ENCODE assay signal across 25 mouse cellular contexts in genomic region chrX:37095106-37095768, GRCm38 (mm10). TPM values are rescaled to one million over a fixed set of nuclear protein-coding genes. Genes with fewer than 3 reads are reported as not detected.
DNase-seq lines count a peak whose midpoint lies in the region; ATAC-seq and TF ChIP-seq lines count a peak whose summit lies in the region.
"Had no signal": no experiment of that assay in that cellular context is flagged by ENCODE, and none has a peak within 500 bp of the region (broad histone marks: within the 10 kb centered on the region; RNA-seq: fewer than 3 reads in every experiment).

No protein-coding gene starts in this region.

- H3K9ac ChIP-seq in kidney, embryonic 16.5 days (replicated peaks; ENCODE audit: low read length), result no peak overlapping the region
- H3K9ac ChIP-seq: embryonic facial prominence, embryonic 12.5 days; forebrain, embryonic 15.5 days; heart, embryonic 15.5 days; hindbrain, embryonic 15.5 days had no signal

- no peak for TF ChIP-seq CTCF in spleen, adult 2 months (IDR thresholded peaks at IDR 0.05; ENCODE audit: extremely low read depth, insufficient read depth, insufficient read length, insufficient replicate concordance)
- TF ChIP-seq CTCF in small intestine, adult 2 months (IDR thresholded peaks at IDR 0.05; ENCODE audit: extremely low read depth, insufficient read length, insufficient replicate concordance, low read depth, low read length), result no peak

- no peaks in the 10 kb centered on the region for H3K9me3 ChIP-seq in kidney, embryonic 16.5 days (ENCODE audit: low read length)
- H3K9me3 ChIP-seq: embryonic facial prominence, embryonic 12.5 days; forebrain, embryonic 15.5 days; heart, embryonic 10.5 days; heart, embryonic 15.5 days; hindbrain, embryonic 10.5 days; hindbrain, embryonic 15.5 days had no signal

- H3K27me3 ChIP-seq in spleen, adult 2 months (ENCODE audit: control insufficient read depth, insufficient read depth, low read length), result no peaks in the 10 kb centered on the region
- H3K27me3 ChIP-seq in small intestine, adult 2 months (ENCODE audit: control insufficient read depth, insufficient read depth, low read length), result no peaks in the 10 kb centered on the region
- H3K27me3 ChIP-seq in kidney, embryonic 16.5 days (ENCODE audit: insufficient read depth, low read length), result no peaks in the 10 kb centered on the region
- H3K27me3 ChIP-seq: embryonic facial prominence, embryonic 12.5 days; forebrain, embryonic 15.5 days; heart, embryonic 15.5 days; hindbrain, embryonic 15.5 days had no signal

- H3K4me1 ChIP-seq in spleen, adult 2 months (ENCODE audit: control insufficient read depth, insufficient read depth, insufficient read length), result no peaks in the 10 kb centered on the region; the same call in 1 of the 2 replicates
- no peaks in the 10 kb centered on the region for H3K4me1 ChIP-seq in small intestine, adult 2 months (ENCODE audit: control insufficient read depth, insufficient read depth, insufficient read length, low read length)
- H3K4me1 ChIP-seq in kidney, embryonic 16.5 days (ENCODE audit: insufficient read depth, low read length), result no peaks in the 10 kb centered on the region
- H3K4me1 ChIP-seq: embryonic facial prominence, embryonic 12.5 days; forebrain, embryonic 15.5 days; heart, embryonic 10.5 days; heart, embryonic 15.5 days; hindbrain, embryonic 10.5 days; hindbrain, embryonic 15.5 days had no signal

- no peak overlapping the region; the same call in 1 of the 2 replicates for H3K4me3 ChIP-seq in spleen, adult 2 months (ENCODE audit: extremely low read depth, insufficient read depth, insufficient read length)
- H3K4me3 ChIP-seq in small intestine, adult 2 months (ENCODE audit: low read depth, low read length), result peak overlapping the region; percentile 13; the same call in 1 of the 2 replicates
- no peak overlapping the region for H3K4me3 ChIP-seq in kidney, embryonic 16.5 days (ENCODE audit: low read length)
- H3K4me3 ChIP-seq: embryonic facial prominence, embryonic 12.5 days; forebrain, embryonic 15.5 days; heart, embryonic 10.5 days; heart, embryonic 15.5 days; hindbrain, embryonic 10.5 days; hindbrain, embryonic 15.5 days had no signal

- H3K4me2 ChIP-seq in kidney, embryonic 16.5 days (replicated peaks; ENCODE audit: low read depth, low read length), result no peak overlapping the region
- H3K4me2 ChIP-seq: embryonic facial prominence, embryonic 12.5 days; forebrain, embryonic 15.5 days; heart, embryonic 15.5 days; hindbrain, embryonic 15.5 days had no signal

- peak overlapping the region; percentile 57 for H3K27ac ChIP-seq in spleen, adult 2 months (ENCODE audit: insufficient read depth, low read length)
- no peak overlapping the region for H3K27ac ChIP-seq in small intestine, adult 2 months (ENCODE audit: insufficient read depth, low read depth, low read length)
- no peak overlapping the region for H3K27ac ChIP-seq in kidney, embryonic 16.5 days (ENCODE audit: low read length)
- H3K27ac ChIP-seq: embryonic facial prominence, embryonic 12.5 days; forebrain, embryonic 15.5 days; heart, embryonic 10.5 days; heart, embryonic 15.5 days; hindbrain, embryonic 10.5 days; hindbrain, embryonic 15.5 days had no signal

- WGBS in spleen, adult 2 months, result 59% methylated on average over 11 of the region's 11 CpGs
- 83% methylated on average over 11 of the region's 11 CpGs for WGBS in small intestine, adult 2 months
- 90% methylated on average over 11 of the region's 11 CpGs for WGBS in kidney, embryonic 16.5 days

- no peak for DNase-seq in spleen, adult 2 months (ENCODE audit: low read depth in 1 of 2, low spot score in 2 of 2)
- no peak for DNase-seq in spleen, adult 12 weeks (ENCODE audit: low spot score)
- no peak for DNase-seq in adrenal gland, postnatal 14 days
- no peak for DNase-seq in cerebellum, postnatal 25 days
- DNase-seq: adrenal gland, postnatal 25 days; cerebellum, adult 2 months; cerebellum, postnatal 10 days; gastrocnemius, postnatal 36 days; heart, adult 18-20 months had no signal

- no peaks in the 10 kb centered on the region for H3K36me3 ChIP-seq in spleen, adult 2 months (ENCODE audit: control insufficient read depth, insufficient read depth, low read length)
- peaks cover 26% of the 10 kb centered on the region for H3K36me3 ChIP-seq in small intestine, adult 2 months (ENCODE audit: control insufficient read depth, insufficient read depth, low read length)
- H3K36me3 ChIP-seq in kidney, embryonic 16.5 days (ENCODE audit: insufficient read depth, low read length), result peaks cover 22% of the 10 kb centered on the region; the same call in 1 of the 2 replicates
- H3K36me3 ChIP-seq: embryonic facial prominence, embryonic 12.5 days had no signal

- TF ChIP-seq POLR2A in spleen, adult 2 months (IDR thresholded peaks at IDR 0.05; ENCODE audit: low read depth, low read length), result no peak
- no peak for TF ChIP-seq POLR2A in small intestine, adult 2 months (IDR thresholded peaks at IDR 0.05; ENCODE audit: low read depth, low read length)

- ATAC-seq in common myeloid progenitor, adult 5-6 weeks (replicated peaks; ENCODE audit: low read depth, poor library complexity, severe bottlenecking), result peak; percentile 52; the same call in 1 of the 2 replicates
- no peak for ATAC-seq in kidney, embryonic 16.5 days (ENCODE audit: low FRiP score, low TSS enrichment)
- ATAC-seq: activated CD4-positive, CD25-positive, alpha-beta regulatory T cell, adult 4 months; forebrain, embryonic 15.5 days; intestine, postnatal 0 days; Patski had no signal

RNA-seq across cellular contexts. Expression of gene Rpl39, which starts 10.0 kb away (rescaled TPM):
- polyA plus RNA-seq in spleen, adult 2 months (2012; rRNA removed), result 47.1 and 62.8 TPM in 2 replicates
- 5,370 and 6,793 TPM in 2 replicates for total RNA-seq in common myeloid progenitor, adult 5-6 weeks (2017)
- polyA plus RNA-seq in small intestine, adult 2 months (2012; rRNA removed), result 2.5 and 4.4 TPM in 2 replicates
- polyA plus RNA-seq in kidney, embryonic 16.5 days (2015; fragmentation: Nextera tagmentation; extraction: Ambion mirVana), result 409 and 453 TPM in 2 replicates
- total RNA-seq in adrenal gland, postnatal 14 days (2021), result 548 and 634 TPM in 2 replicates

RNA-seq across cellular contexts. Expression of gene Upf3b, which starts 14.9 kb away (rescaled TPM):
- polyA plus RNA-seq in spleen, adult 2 months (2012; rRNA removed), result 2.7 TPM in 2 replicates
- 59.5 and 65.3 TPM in 2 replicates for total RNA-seq in common myeloid progenitor, adult 5-6 weeks (2017)
- polyA plus RNA-seq in small intestine, adult 2 months (2012; rRNA removed), result 0.29 and 0.75 TPM in 2 replicates
- 17.1 and 22.3 TPM in 2 replicates for polyA plus RNA-seq in kidney, embryonic 16.5 days (2015; fragmentation: Nextera tagmentation; extraction: Ambion mirVana)
- total RNA-seq in adrenal gland, postnatal 14 days (2021), result 16.2 and 21.1 TPM in 2 replicates

RNA-seq across cellular contexts. Expression of gene Nkap, which starts 31.4 kb away (rescaled TPM):
- polyA plus RNA-seq in spleen, adult 2 months (2012; rRNA removed), result 1.3 and 1.8 TPM in 2 replicates
- total RNA-seq in common myeloid progenitor, adult 5-6 weeks (2017), result 47.3 and 57.4 TPM in 2 replicates
- polyA plus RNA-seq in small intestine, adult 2 months (2012; rRNA removed), result 0.47 and 1.1 TPM in 2 replicates
- 15.7 and 16.6 TPM in 2 replicates for polyA plus RNA-seq in kidney, embryonic 16.5 days (2015; fragmentation: Nextera tagmentation; extraction: Ambion mirVana)
- 12.7 and 16.5 TPM in 2 replicates for total RNA-seq in adrenal gland, postnatal 14 days (2021)

RNA-seq across cellular contexts. Expression of gene Sowahd, which starts 46.6 kb away (rescaled TPM):
- polyA plus RNA-seq in spleen, adult 2 months (2012; rRNA removed), result 0.05 and 0.08 TPM in 2 replicates
- total RNA-seq in common myeloid progenitor, adult 5-6 weeks (2017), result not detected in 2 replicates
- polyA plus RNA-seq in small intestine, adult 2 months (2012; rRNA removed), result 0.08 and 0.60 TPM in 2 replicates
- not detected in 2 replicates for polyA plus RNA-seq in kidney, embryonic 16.5 days (2015; fragmentation: Nextera tagmentation; extraction: Ambion mirVana)
- 0.37 and 0.71 TPM in 2 replicates for total RNA-seq in adrenal gland, postnatal 14 days (2021)
- total RNA-seq: adrenal gland, postnatal 25 days; gastrocnemius, adult 8-10 months; gastrocnemius, postnatal 36 days; heart, adult 18-20 months; heart, postnatal 25 days had no signal
- polyA plus RNA-seq: activated CD4-positive, CD25-positive, alpha-beta regulatory T cell, adult 4 months; cerebellum, adult 2 months; cortical plate, adult 2 months; embryonic facial prominence, embryonic 12.5 days; forebrain, embryonic 11.5 days; forebrain, embryonic 15.5 days; hindbrain, embryonic 10.5 days; hindbrain, embryonic 15.5 days; intestine, postnatal 0 days; Patski had no signal
